Mouse (Mus musculus): ENCODE data around the gene Rnf220. TPM values are rescaled to one million over a fixed set of nuclear protein-coding genes. Genes with fewer than 3 reads are reported as not detected.
"Not testable (repeated sequence)": the region's sequence is repeated elsewhere in the genome, so short reads cannot be mapped to it uniquely, and the experiment has no call there.

The Rnf220 gene
- polyA plus RNA-seq, 1 experiment from 2014 or later = 122 TPM

DNA sequence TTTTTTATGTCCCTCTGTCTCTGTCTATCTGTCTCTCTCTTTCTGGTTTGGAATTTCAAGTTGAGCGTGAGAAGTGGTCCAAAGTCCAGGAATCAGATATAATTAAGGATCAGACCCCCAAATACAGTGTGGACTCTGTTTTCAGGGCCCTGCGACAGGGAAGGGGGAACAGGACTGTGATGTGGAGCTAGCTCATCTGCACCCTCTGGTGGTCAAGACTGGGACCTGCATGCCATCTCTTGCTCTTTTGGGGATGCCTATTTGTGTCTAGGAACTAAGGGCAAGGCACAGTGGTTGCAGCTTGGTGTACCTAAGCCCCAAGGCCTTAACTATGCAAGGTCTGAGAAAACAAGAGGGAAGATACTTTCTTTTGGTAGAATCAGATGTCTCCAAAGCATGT is 229.6 kb downstream of the Rnf220 start:
- 7% methylated on average over 2 of the region's 2 CpGs for WGBS
- H3K4me1 ChIP-seq (replicated peaks) = no peaks in the 10 kb centered on the region
- 0 out of 2 replicates have a peak, but pooled peaks cover 6% of the 10 kb centered on the region for H3K36me3 ChIP-seq
- no peak overlapping the region for H3K9ac ChIP-seq
- no peak for ATAC-seq (ENCODE audit: low FRiP score, low read depth)
- no peak overlapping the region for H3K4me3 ChIP-seq
- no peak overlapping the region for H3K27ac ChIP-seq (replicated peaks)
- 0 out of 2 replicates have a peak, but pooled peaks cover 6% of the 10 kb centered on the region for H3K27me3 ChIP-seq
- H3K9me3 ChIP-seq = no peaks in the 10 kb centered on the region
- no peak overlapping the region for H3K4me2 ChIP-seq

DNA sequence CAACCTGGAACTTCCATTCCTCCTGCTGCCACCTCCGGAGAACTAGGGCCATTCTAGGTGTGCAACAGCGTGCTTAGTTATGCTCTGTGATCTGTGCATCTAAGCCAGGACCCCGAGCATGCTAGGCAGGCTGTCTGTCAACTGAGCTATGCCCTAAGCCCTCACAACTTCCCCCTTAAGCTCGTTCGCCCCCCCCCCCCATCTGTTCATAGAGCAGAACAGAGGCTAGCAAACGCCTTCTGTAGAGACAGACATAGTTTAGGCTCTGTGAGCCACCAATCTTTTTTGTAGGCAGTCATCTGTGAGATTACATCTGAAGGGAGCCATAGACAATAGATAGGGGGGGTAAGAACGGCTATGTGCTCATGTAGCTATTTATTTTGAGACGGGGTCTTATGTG is 233.9 kb downstream of the Rnf220 start:
- ATAC-seq (ENCODE audit: low FRiP score, low read depth) = peak; percentile 45; the same call in 1 of the 2 replicates
- Histone ChIP-seq H3K4me1 (replicated peaks) (no peaks in the 10 kb centered on the region; the same call in 1 of the 2 replicates), H3K9ac (no peak overlapping the region), H3K4me3 (no peak overlapping the region), H3K4me2 (no peak overlapping the region), H3K27ac (replicated peaks) (no peak overlapping the region), H3K36me3 (no peaks in the 10 kb centered on the region), H3K27me3 (0 out of 2 replicates have a peak, but pooled peaks cover 3% of the 10 kb centered on the region), H3K9me3 (no peaks in the 10 kb centered on the region)
- 55% methylated on average over 8 of the region's 8 CpGs for WGBS

DNA sequence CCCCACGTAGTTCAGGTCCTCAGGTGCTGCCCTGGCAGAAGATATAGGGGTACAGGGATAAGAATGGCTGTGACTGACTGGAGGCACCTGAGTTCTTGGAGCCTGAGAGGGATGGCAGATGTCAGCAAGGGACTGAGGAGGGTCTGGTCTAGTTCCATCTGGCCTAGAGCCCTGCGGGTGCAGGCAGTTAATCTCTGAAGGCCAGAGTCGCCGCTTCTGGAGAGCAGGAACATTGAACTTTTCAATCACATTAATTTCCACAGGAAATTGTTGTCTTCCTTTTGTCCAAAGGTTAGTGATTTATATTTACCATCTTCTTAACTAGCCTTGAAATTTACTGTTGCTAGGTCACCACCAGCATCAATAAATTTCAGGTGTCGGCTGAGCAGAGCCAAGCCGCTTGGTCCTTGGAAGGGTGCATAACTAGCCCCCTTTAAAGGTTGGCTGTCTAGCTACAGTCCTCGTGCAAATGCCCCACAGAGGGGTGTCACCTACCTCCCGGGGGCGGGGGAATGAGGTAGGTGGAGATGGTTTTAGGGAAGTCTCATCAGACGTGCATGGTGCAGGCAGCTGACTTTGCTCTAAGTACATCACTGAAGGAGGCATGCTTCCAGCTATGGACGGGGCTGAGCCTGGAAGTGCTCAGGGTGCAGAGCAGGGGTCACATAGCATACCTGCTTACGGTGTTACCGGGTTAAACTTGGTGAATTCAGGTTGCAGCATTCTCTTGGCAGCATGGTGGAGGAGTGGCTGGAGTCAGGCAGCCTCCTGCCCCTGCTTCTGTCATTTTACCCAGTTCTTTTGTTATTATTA is 234.5 kb downstream of the Rnf220 start:
- H3K9me3 ChIP-seq = no peaks in the 10 kb centered on the region
- no peak for ATAC-seq (ENCODE audit: low FRiP score, low read depth)

DNA sequence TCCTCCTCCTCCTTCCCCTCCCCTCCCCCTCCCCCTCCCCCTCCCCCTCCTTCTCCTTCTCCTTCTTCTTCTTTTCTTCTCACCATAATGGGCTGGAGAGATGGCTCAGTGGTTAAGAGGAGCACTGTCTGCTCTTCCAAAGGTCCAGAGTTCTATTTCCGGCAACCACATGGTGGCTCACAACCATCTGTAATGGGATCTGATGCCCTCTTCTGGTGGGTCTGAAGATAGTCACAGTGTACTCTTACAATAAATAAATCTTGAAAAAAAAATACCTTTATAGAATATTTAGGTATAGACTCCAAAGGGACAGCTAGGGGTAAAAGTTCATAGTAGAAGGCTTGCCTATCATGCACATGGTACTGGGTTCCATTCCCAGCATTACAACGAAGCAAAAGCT is 235.6 kb downstream of the Rnf220 start:
- Histone ChIP-seq H3K4me2 (no peak overlapping the region), H3K27ac (replicated peaks) (no peak overlapping the region), H3K27me3 (no peaks in the 10 kb centered on the region), H3K9me3 (no peaks in the 10 kb centered on the region), H3K36me3 (no peaks in the 10 kb centered on the region), H3K4me3 (no peak overlapping the region), H3K9ac (no peak overlapping the region), H3K4me1 (replicated peaks) (no peaks in the 10 kb centered on the region; the same call in 1 of the 2 replicates)
- WGBS = 80% methylated on average over 2 of the region's 2 CpGs
- ATAC-seq (ENCODE audit: low FRiP score, low read depth) = no peak

More for the DNA sequence above, 234.5 kb downstream of the Rnf220 start:
- 68% methylated on average over 13 of the region's 13 CpGs for WGBS
- no peak overlapping the region for H3K4me2 ChIP-seq
- H3K36me3 ChIP-seq = no peaks in the 10 kb centered on the region
- no peak overlapping the region for H3K27ac ChIP-seq (replicated peaks)
- H3K27me3 ChIP-seq = 0 out of 2 replicates have a peak, but pooled peaks cover 2% of the 10 kb centered on the region
- H3K4me3 ChIP-seq = no peak overlapping the region
- no peak overlapping the region for H3K9ac ChIP-seq
- H3K4me1 ChIP-seq (replicated peaks) = no peaks in the 10 kb centered on the region; the same call in 1 of the 2 replicates

DNA sequence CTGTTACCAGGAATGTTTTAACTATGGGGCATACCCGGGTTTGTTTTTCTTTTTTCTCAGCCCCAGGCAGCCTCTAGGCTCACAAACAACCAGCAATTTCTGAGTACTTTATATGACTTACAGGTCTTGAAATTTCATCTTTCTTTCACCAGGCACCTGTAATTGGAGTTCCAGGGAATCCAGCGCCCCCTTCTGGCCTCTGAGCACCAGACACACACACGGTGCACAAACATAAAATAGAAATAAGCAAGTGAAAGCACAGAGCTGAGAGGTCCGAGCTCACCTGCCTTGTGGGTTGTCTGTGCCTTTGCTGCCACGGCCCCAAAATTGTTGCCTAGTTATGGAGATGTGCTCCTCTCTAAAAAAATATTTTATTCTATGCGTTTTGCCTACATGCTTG is 236.9 kb downstream of the Rnf220 start:
- not testable (repeated sequence) for H3K4me2 ChIP-seq; H3K9me3 ChIP-seq; H3K4me3 ChIP-seq; H3K9ac ChIP-seq; H3K36me3 ChIP-seq; H3K27ac ChIP-seq (replicated peaks); H3K4me1 ChIP-seq (replicated peaks); ATAC-seq (ENCODE audit: low FRiP score, low read depth); H3K27me3 ChIP-seq
- 75% methylated on average over 6 of the region's 6 CpGs for WGBS

DNA sequence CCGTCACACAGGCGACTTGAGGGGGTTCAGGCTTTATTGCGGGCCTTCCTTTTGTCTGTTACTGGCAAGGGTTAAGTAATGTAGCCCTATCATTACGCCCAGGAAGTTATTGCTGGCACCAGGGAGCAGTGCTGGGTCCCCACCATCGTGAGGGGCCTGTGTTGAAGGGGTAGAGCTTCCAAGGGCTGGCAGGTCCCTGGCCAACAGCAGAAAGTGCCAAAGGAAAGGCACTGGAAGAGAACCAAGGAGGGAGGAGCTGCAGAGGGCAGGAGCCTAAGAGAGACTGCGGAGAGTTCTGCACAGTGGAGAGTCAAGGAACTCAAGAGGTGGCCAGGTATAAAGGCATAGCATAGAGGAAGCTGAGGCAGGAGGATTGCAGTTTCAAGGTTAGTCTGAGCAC is 242.2 kb downstream of the Rnf220 start:
- Histone ChIP-seq H3K27me3 (no peaks in the 10 kb centered on the region), H3K4me3 (no peak overlapping the region), H3K9me3 (no peaks in the 10 kb centered on the region), H3K36me3 (no peaks in the 10 kb centered on the region), H3K4me2 (no peak overlapping the region), H3K4me1 (replicated peaks) (peaks cover 16% of the 10 kb centered on the region), H3K9ac (no peak overlapping the region), H3K27ac (replicated peaks) (no peak overlapping the region)
- WGBS = 46% methylated on average over 6 of the region's 6 CpGs
- ATAC-seq (ENCODE audit: low FRiP score, low read depth) = no peak

DNA sequence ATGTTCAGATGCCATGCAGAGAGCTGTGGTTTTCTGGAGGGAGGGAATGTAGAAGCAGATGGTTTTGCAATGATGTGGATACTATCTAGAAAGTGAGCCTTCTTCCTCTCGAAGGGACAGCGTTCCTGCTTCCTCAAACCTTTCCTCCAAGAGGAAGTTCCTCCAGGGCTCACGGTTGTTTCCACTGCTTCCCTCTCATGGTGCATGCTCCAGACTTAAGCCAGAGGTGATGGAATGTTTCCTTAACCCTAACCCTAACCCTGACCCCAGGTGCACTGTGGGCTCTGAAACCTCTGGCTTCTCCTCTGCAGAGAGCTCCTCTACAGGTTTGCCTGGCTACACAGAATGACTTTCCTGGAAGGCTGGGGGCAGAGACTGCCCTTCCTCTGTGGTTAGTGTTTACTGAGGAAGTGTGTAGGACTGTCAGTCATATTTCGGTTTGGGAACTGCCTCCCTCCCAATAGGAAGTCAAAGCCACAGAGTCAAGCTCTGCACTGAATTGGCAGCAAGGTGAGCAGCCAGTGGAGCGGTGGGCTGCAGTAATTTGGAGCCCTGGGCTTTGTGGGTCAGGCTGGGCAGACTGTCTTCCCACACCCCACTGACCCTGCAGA is 242.7 kb downstream of the Rnf220 start:
- Histone ChIP-seq H3K4me1 (replicated peaks) (peaks cover 16% of the 10 kb centered on the region), H3K27ac (replicated peaks) (no peak overlapping the region), H3K27me3 (no peaks in the 10 kb centered on the region), H3K9ac (no peak overlapping the region), H3K36me3 (no peaks in the 10 kb centered on the region), H3K9me3 (no peaks in the 10 kb centered on the region), H3K4me3 (no peak overlapping the region), H3K4me2 (no peak overlapping the region)
- ATAC-seq (ENCODE audit: low FRiP score, low read depth) = no peak
- 76% methylated on average over 5 of the region's 5 CpGs for WGBS

DNA sequence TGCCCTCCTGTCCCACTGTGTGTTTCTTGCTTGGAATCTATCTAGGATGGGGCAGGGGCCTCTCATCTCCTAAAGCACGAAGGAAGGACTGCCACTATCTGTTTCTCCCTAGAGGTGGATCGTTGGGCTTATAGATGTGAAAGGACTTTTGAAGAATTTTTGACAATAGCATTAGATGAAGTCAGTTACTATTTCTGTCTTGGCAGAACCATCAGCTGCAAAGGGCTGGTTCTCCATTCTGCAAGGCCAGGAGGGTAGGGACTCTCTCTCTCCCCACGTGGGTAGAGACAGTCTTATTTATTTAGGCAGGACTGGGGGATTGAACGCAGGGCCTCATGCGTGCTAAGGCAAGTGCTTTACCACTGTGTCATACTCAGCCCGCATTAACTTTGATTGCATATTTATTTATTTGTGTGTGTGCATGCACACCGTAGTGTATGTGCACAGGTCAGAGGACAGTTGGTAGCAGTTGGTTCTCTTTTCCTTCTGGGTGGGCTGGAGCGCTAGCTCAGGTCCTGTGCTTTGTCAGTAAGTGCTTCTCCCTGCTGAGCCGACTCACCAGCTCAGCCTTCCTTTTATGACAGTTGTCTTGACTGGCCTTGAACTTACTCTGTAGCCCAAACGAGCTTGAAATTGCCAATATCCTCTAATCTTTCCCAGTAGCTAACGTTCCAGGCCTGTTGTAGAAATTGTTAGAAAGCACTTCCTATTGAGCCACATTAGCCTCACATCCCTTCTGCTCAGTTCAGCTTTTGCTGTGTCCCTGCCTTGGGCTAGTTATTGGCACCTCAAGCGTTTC is 243.4 kb downstream of the Rnf220 start:
- H3K4me1 ChIP-seq (replicated peaks) = peaks cover 16% of the 10 kb centered on the region
- no peaks in the 10 kb centered on the region for H3K36me3 ChIP-seq
- H3K4me3 ChIP-seq = no peak overlapping the region
- no peak for ATAC-seq (ENCODE audit: low FRiP score, low read depth)
- H3K9ac ChIP-seq = no peak overlapping the region
- WGBS = 63% methylated on average over 12 of the region's 12 CpGs
- no peaks in the 10 kb centered on the region for H3K27me3 ChIP-seq
- H3K4me2 ChIP-seq = no peak overlapping the region
- no peaks in the 10 kb centered on the region for H3K9me3 ChIP-seq
- no peak overlapping the region for H3K27ac ChIP-seq (replicated peaks)

DNA sequence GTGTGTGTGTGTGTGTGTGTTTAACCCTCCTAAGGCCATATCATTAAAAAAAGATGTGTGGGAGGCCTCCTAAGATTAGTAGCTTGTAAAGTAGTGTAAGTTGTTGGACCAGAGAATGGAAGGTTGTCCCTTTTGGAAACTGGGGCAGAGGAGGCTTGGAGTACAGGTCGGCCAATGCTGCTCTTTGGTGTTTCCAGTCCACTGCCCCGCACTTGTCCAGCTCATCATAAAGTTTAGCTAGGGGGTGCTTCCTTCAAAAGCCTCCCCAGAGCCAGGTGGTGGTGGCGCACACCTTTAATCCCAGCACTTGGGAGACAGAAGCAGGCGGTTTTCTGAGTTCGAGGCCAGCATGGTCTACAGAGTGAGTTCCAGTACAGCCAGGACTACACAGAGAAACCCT is 244.1 kb downstream of the Rnf220 start:
- H3K9me3 ChIP-seq = no peaks in the 10 kb centered on the region
- H3K9ac ChIP-seq = no peak overlapping the region
- H3K27ac ChIP-seq (replicated peaks) = 0 out of 2 replicates have a peak overlapping the region, but pooled peaks have one; percentile 83
- H3K4me3 ChIP-seq = peak overlapping the region; percentile 65
- WGBS = 92% methylated on average over 5 of the region's 5 CpGs
- H3K4me1 ChIP-seq (replicated peaks) = peaks cover 16% of the 10 kb centered on the region
- ATAC-seq (ENCODE audit: low FRiP score, low read depth) = no peak
- no peaks in the 10 kb centered on the region for H3K36me3 ChIP-seq
- no peaks in the 10 kb centered on the region for H3K27me3 ChIP-seq
- H3K4me2 ChIP-seq = peak overlapping the region; percentile 73

DNA sequence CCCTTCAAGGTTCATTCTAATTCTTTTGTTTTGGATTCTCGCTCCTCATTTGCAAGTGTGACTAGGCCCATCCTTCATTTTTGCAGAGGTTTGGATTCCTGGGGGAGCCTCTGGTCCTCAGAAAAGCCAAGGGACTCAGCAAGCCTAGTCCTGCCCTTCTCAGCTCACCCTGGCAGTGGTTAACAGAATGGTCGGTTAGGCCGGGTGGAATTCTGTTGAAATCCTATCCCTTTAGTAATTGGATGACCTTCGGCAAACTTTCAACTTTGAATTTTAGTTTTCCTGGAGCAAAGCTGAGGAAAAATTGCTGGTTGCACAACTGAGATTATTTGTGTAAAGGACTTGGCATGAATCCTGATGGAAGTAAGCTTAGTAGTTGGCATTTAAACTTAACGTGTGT is 244.5 kb downstream of the Rnf220 start:
- 28% methylated on average over 5 of the region's 5 CpGs for WGBS
- peak overlapping the region; percentile 65 for H3K4me3 ChIP-seq
- peaks cover 16% of the 10 kb centered on the region for H3K4me1 ChIP-seq (replicated peaks)
- H3K9me3 ChIP-seq = no peaks in the 10 kb centered on the region
- peak overlapping the region; percentile 83 for H3K27ac ChIP-seq (replicated peaks)
- H3K4me2 ChIP-seq = peak overlapping the region; percentile 73
- no peaks in the 10 kb centered on the region for H3K27me3 ChIP-seq
- H3K36me3 ChIP-seq = no peaks in the 10 kb centered on the region
- H3K9ac ChIP-seq = peak overlapping the region; percentile 62
- no peak; the same call in 1 of the 2 replicates for ATAC-seq (ENCODE audit: low FRiP score, low read depth)

DNA sequence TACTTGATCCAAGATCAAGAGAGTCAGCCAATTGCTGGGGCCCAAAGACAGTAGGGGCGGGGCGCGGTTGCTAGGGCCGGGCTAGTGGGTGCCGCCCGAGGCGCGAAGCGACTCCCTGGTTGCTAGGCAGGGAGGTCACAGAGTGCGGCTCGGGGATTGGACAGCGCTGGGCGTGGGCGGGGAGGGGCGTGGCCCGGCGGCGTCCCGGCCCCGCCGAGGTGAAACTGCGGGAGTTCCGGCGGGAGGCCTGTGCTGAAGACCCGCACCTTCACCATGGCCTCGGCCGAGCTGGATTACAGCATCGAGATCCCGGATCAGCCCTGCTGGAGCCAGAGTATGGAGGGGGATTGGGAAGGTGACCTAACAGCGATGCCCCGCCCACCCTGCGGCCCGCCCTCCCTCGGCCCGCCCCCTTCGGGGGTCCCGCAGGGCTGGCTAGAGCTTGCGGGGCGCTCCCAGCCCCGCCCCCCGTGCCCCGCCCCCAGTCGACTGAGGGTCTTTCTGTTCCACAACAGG is 245.0 kb downstream of the Rnf220 start, which contains the start of the genes Tmem53 and Armh1:
Gene Tmem53 (plus strand): TSS at position 151 of the 516 bp plus-strand sequence.
Gene Armh1 (minus strand): TSS at position 325 of the 516 bp plus-strand sequence.
- H3K27me3 ChIP-seq = no peaks in the 10 kb centered on the region
- H3K9me3 ChIP-seq = no peaks in the 10 kb centered on the region
- H3K9ac ChIP-seq = peak within 1 kb of the TSS; percentile 62
- H3K4me3 ChIP-seq = peak within 1 kb of the TSS; percentile 65
- H3K27ac ChIP-seq (replicated peaks) = peak within 1 kb of the TSS; percentile 83
- peaks cover 16% of the 10 kb centered on the region for H3K4me1 ChIP-seq (replicated peaks)
- H3K4me2 ChIP-seq = peak within 1 kb of the TSS; percentile 73
- no peaks in the 10 kb centered on the region for H3K36me3 ChIP-seq
- peak; percentile 96 for ATAC-seq (ENCODE audit: low FRiP score, low read depth)
- 0% methylated on average over 43 of the region's 43 CpGs for WGBS

Data from hindbrain, embryonic 15.5 days (tissue).